Mouse (Mus musculus) adrenal gland, postnatal 25 days (tissue): ENCODE data around the gene Atp13a2. TPM values are rescaled to one million over a fixed set of nuclear protein-coding genes. Genes with fewer than 3 reads are reported as not detected.

Experiments
- DNase-seq: peaks from one replicate; pipeline ENCODE4 v3.0.0; 2021; ENCODE audit warnings: mixed read lengths
- total RNA-seq: library from RNA; stranded (reverse); gene quantifications from 2 replicates; pipeline ENCODE4 v1.2.3, GENCODE M21; 2021

Atp13a2 gene
- total RNA-seq, 1 experiment from 2014 or later = 53.3 TPM

DNA sequence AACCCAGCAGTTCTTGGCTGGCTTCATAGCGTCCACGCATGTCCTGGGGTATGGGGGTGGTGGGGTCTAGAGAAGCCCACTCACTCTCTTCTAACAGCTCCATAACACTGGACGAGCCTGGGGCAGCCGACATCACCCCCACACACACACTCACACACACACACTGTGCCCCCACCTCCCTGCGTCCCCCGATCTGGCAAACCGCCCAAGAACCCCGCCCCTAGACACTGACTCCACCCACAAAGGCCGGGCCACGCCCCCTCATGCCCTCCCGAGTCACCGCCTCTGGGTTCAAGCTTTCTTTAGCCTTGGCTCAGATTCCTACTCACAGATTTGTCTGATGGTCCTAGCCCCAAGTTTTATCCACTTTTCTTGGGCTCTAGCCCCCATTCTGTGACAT is 54.4 kb downstream of the Atp13a2 start:
- peak; percentile 63 for DNase-seq

DNA sequence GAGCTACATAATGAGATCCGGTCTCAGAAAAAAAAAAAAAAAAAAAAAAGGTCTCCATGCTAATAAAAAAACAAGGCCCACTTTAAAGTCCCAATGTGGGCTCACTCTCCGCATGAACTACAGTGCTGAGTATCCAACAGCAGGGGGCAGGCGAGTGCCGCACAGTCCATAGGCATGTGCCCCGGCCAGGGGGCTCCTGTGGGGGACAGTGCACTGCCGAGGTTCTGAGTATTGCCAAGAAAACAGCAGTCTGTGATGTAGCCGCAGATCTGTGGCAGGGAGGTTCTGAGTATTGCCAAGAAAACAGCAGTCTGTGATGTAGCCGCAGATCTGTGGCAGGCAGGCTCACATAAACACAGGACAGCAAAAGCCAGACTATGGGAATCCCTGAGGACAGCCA is 58.1 kb downstream of the Atp13a2 start:
- peak; percentile 54 for DNase-seq

DNA sequence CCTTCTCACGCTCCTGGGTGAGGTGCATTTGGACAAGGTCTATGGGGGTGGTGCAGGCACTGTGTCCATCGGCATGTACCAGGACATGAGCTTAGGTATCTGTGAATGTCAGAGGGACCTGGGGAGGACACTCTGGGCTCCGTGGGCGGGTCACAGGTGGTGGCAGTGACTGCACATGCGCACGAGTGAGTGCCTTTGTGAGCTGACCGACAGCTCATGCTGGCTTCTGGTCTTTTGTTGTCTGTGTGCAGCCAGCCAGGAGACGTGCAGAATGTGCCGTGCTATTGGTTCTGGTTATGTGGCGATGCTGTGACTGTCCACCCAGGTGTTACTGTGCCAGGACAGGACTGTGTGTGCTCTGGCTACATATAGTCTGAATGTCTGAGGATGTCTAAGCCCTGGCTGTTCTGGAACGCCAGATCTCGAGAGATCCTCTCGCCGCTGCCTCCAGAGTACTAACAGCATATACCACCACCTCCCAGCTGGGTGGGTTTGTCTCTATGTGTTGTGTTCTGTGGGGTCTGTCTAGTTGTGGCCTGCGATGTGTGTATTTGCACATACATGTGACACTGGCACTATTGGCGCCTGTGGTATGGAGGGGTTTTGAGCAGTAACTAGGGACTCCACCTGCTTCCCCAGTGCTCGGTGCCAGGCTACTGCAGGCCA is 62.3 kb downstream of the Atp13a2 start:
- no peak for DNase-seq

DNA sequence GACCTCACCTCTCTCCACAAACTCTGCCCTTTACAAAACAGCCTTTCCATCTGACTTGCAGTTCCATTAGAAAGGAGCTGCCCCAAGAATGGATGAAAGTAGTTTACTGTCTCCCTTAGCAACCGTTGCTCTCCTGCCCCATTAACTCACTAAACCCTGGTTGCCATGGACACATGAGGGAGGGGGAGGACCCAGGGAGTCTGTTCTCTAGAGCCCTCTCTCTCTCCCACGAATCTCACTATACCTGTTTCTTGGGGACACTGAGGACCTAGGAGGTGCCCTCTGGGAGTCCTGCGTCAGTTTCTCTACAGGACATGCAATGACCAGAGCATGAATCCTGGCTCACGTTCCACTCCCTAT is 62.8 kb downstream of the Atp13a2 start:
- no peak for DNase-seq

DNA sequence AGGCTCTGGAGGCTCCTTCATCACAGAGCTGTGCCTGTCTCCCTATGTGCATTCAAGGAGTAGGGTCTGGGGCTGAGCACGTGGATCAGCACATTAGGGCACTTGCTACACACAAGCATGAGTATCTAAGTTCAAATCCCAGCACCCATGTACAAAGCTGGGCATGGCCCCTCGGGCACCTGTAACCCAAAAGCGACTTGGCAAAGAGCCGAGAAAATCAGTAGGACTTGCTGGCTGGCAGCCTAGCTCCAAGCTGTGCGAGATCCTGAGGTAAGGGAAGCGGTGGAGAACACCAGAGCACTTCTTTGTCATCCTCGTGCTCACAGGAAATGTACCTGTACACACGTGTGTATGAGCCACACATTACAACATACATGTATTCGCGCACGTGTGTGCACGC is 65.8 kb downstream of the Atp13a2 start:
- DNase-seq = no peak

DNA sequence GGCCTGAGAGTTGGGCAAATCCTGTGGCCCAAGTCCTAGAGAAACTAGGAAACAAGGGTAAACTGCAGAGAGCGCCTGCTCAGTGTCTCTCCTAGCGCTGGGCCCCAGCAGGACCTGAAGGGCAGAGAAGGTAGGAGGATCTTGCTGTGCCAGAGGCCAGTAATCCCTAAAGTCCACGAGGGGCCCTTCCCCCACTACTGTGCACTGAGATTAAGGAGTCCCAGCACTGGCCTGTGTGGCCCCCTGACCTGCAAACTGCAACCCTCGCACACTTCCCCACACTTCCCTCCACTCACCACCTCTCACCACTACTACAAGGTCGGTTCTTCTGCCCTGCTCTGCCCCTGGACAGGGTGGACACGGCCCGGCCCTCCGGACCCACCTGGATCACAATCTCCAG is 66.5 kb downstream of the Atp13a2 start:
- DNase-seq = no peak

DNA sequence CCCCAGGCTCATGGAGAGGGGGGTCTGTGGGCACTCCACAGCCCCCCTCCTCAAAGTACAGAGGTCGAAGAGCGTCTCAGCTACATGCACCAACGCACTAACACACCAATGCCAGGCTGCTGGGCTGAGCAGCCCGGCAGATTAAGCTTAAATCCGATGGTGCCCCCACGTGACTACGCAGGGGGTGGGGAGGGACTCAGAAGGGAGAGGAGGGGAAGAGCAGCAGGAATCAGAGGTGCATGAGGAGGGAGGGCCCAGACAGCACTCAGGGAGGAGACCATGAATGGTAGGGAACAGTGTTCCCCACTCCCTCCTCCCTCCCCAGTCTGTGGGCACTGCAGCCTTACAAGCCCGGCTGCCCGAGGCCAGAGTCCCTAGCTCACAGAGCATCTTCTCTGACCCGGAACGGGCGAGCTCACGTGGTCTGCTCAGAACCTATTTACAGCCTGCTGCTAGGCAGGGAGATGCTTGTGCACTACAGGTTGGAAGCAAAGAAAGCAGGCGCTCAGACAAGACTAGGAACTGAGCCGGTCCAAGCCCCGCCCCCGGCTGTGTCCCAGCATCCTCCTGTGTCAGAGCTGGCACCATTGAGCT is 67.0 kb downstream of the Atp13a2 start:
- no peak for DNase-seq

Other genes with a start within 250 kb of the Atp13a2 start
- 0.15 TPM in 1 of 2 replicates, not detected in the other for gene Padi6, start 244.2 kb upstream of the Atp13a2 start, total RNA-seq
- gene Padi4, start 212.6 kb upstream of the Atp13a2 start, total RNA-seq = 0.76 TPM in 1 of 2 replicates, not detected in the other
- not detected in 2 replicates for gene Padi3, start 176.2 kb upstream of the Atp13a2 start, total RNA-seq
- not detected in 2 replicates for gene Padi1, start 141.1 kb upstream of the Atp13a2 start, total RNA-seq
- 5.4 and 8.3 TPM in 2 replicates for gene Padi2, start 80.5 kb upstream of the Atp13a2 start, total RNA-seq
- 452 and 458 TPM in 2 replicates for gene Sdhb, start 25.7 kb upstream of the Atp13a2 start, total RNA-seq
- 10.7 and 11.1 TPM in 2 replicates for gene Mfap2, start 23.5 kb downstream of the Atp13a2 start, total RNA-seq
- 10.2 and 16.1 TPM in 2 replicates for gene Crocc, start 73.7 kb downstream of the Atp13a2 start, total RNA-seq
- 56.2 and 67.2 TPM in 2 replicates for gene Necap2, start 91.5 kb downstream of the Atp13a2 start, total RNA-seq
- gene Spata21, start 101.5 kb downstream of the Atp13a2 start, total RNA-seq = not detected in 2 replicates
- gene Szrd1, start 152.9 kb downstream of the Atp13a2 start, total RNA-seq = 95.3 and 115 TPM in 2 replicates
- 19.7 and 24.8 TPM in 2 replicates for gene Fbxo42, start 161.0 kb downstream of the Atp13a2 start, total RNA-seq
- 1.4 and 1.7 TPM in 2 replicates for gene Rsg1, start 227.1 kb downstream of the Atp13a2 start, total RNA-seq